Comparison of ENCODE assay signal across 12 mouse cellular contexts in genomic region chr4:33249716-33250230, GRCm38 (mm10). TPM values are rescaled to one million over a fixed set of nuclear protein-coding genes. Genes with fewer than 3 reads are reported as not detected.
A peak's percentile ranks its signal among the peaks of the same experiment; 100 is the strongest.
DNase-seq lines count a peak whose midpoint lies in the region; ATAC-seq lines count a peak whose summit lies in the region.
"Had no signal": no experiment of that assay in that cellular context is flagged by ENCODE, and none has a peak within 500 bp of the region (broad histone marks: within the 10 kb centered on the region; RNA-seq: fewer than 3 reads in every experiment).

No protein-coding gene starts in this region.

- WGBS in heart, embryonic 16.5 days, result 79% methylated on average over 1 of the region's 1 CpGs
- 54% methylated on average over 1 of the region's 1 CpGs for WGBS in midbrain, embryonic 14.5 days
- WGBS in midbrain, embryonic 16.5 days, result 45% methylated on average over 1 of the region's 1 CpGs
- 76% methylated on average over 1 of the region's 1 CpGs for WGBS in embryonic facial prominence, embryonic 10.5 days

- ATAC-seq in heart, embryonic 16.5 days (replicated peaks; ENCODE audit: extremely low read depth, insufficient read depth, low FRiP score), result no peak
- no peak for ATAC-seq in midbrain, embryonic 14.5 days (ENCODE audit: low FRiP score, low TSS enrichment)
- no peak for ATAC-seq in midbrain, embryonic 16.5 days

- H3K4me3 ChIP-seq in heart, embryonic 16.5 days (ENCODE audit: low read length), result no peak overlapping the region
- no peak overlapping the region for H3K4me3 ChIP-seq in midbrain, embryonic 14.5 days (replicated peaks; ENCODE audit: low read depth, low read length)
- H3K4me3 ChIP-seq in midbrain, embryonic 16.5 days (ENCODE audit: low read depth, low read length), result no peak overlapping the region
- no peak overlapping the region for H3K4me3 ChIP-seq in embryonic facial prominence, embryonic 10.5 days

- H3K9me3 ChIP-seq in heart, embryonic 16.5 days (replicated peaks; ENCODE audit: control insufficient read depth, low read length), result no peaks in the 10 kb centered on the region
- no peaks in the 10 kb centered on the region for H3K9me3 ChIP-seq in midbrain, embryonic 14.5 days (ENCODE audit: control insufficient read depth, low read length)
- H3K9me3 ChIP-seq in midbrain, embryonic 16.5 days (replicated peaks; ENCODE audit: control insufficient read depth, low read length, poor library complexity, severe bottlenecking), result no peaks in the 10 kb centered on the region
- no peaks in the 10 kb centered on the region for H3K9me3 ChIP-seq in embryonic facial prominence, embryonic 10.5 days

- no peak overlapping the region for H3K9ac ChIP-seq in heart, embryonic 16.5 days (ENCODE audit: low read length)
- no peak overlapping the region for H3K9ac ChIP-seq in midbrain, embryonic 14.5 days (replicated peaks; ENCODE audit: low read length)
- H3K9ac ChIP-seq in midbrain, embryonic 16.5 days (ENCODE audit: low read depth, low read length), result no peak overlapping the region

- no peak overlapping the region for H3K4me2 ChIP-seq in heart, embryonic 16.5 days (ENCODE audit: low read depth, low read length)
- H3K4me2 ChIP-seq in midbrain, embryonic 14.5 days (ENCODE audit: low read length), result no peak overlapping the region
- H3K4me2 ChIP-seq in midbrain, embryonic 16.5 days (ENCODE audit: low read length), result no peak overlapping the region

- peaks cover 13% of the 10 kb centered on the region for H3K36me3 ChIP-seq in heart, embryonic 16.5 days (ENCODE audit: control insufficient read depth, insufficient read depth)
- peaks cover 15% of the 10 kb centered on the region for H3K36me3 ChIP-seq in midbrain, embryonic 14.5 days (ENCODE audit: control insufficient read depth, insufficient read depth, low read length)
- H3K36me3 ChIP-seq in midbrain, embryonic 16.5 days (ENCODE audit: control insufficient read depth, insufficient read depth, low read length), result peaks cover 8% of the 10 kb centered on the region; the same call in 1 of the 2 replicates
- H3K36me3 ChIP-seq in embryonic facial prominence, embryonic 10.5 days (replicated peaks), result peaks cover 15% of the 10 kb centered on the region

- H3K27me3 ChIP-seq in heart, embryonic 16.5 days (ENCODE audit: control insufficient read depth, insufficient read depth, low read length), result no peaks in the 10 kb centered on the region
- H3K27me3 ChIP-seq in midbrain, embryonic 14.5 days (ENCODE audit: control insufficient read depth, insufficient read depth, low read length), result no peaks in the 10 kb centered on the region
- H3K27me3 ChIP-seq in midbrain, embryonic 16.5 days (ENCODE audit: control insufficient read depth, insufficient read depth, low read depth, low read length), result no peaks in the 10 kb centered on the region
- no peaks in the 10 kb centered on the region for H3K27me3 ChIP-seq in embryonic facial prominence, embryonic 10.5 days (replicated peaks; ENCODE audit: low read depth, poor library complexity, severe bottlenecking)

- 0 out of 2 replicates have a peak overlapping the region, but pooled peaks have one; percentile 10 for H3K27ac ChIP-seq in heart, embryonic 16.5 days (ENCODE audit: low read length)
- peak overlapping the region; percentile 99; the same call in 1 of the 2 replicates for H3K27ac ChIP-seq in midbrain, embryonic 14.5 days (replicated peaks; ENCODE audit: low read depth, low read length)
- no peak overlapping the region; the same call in 1 of the 2 replicates for H3K27ac ChIP-seq in midbrain, embryonic 16.5 days (ENCODE audit: low read length)
- peak overlapping the region; percentile 100 for H3K27ac ChIP-seq in embryonic facial prominence, embryonic 10.5 days (replicated peaks)

- peaks cover 22% of the 10 kb centered on the region for H3K4me1 ChIP-seq in heart, embryonic 16.5 days (ENCODE audit: control insufficient read depth, insufficient read depth, low read length)
- peaks cover 20% of the 10 kb centered on the region for H3K4me1 ChIP-seq in midbrain, embryonic 14.5 days (ENCODE audit: control insufficient read depth, insufficient read depth, low read length)
- H3K4me1 ChIP-seq in midbrain, embryonic 16.5 days (ENCODE audit: control insufficient read depth, insufficient read depth, low read length), result peaks cover 16% of the 10 kb centered on the region
- H3K4me1 ChIP-seq in embryonic facial prominence, embryonic 10.5 days, result peaks cover 23% of the 10 kb centered on the region

- no peak for DNase-seq in heart, adult 18-20 months
- DNase-seq in midbrain, embryonic 14.5 days, result no peak
- no peak for DNase-seq in embryonic facial prominence, embryonic 10.5 days (ENCODE audit: low spot score)
- DNase-seq in retina, postnatal 1 day, result peak; percentile 31
- no peak for DNase-seq in ovary, postnatal 36 days (ENCODE audit: low spot score)
- DNase-seq: adrenal gland, postnatal 25 days; cerebellum, adult 11 months; kidney, adult 18-20 months had no signal

RNA-seq across cellular contexts. Expression of gene Pnrc1, which starts 40.2 kb away (rescaled TPM):
- 77.8 and 86.2 TPM in 2 replicates for polyA plus RNA-seq in heart, embryonic 16.5 days (2015; fragmentation: Nextera tagmentation; extraction: Ambion mirVana)
- 100 to 1,000 TPM; 160 to 193 TPM for total RNA-seq in heart, adult 18-20 months (2021)
- 73.5 and 83.2 TPM in 2 replicates for polyA plus RNA-seq in midbrain, embryonic 14.5 days (2014; fragmentation: Nextera tagmentation; extraction: Ambion mirVana)
- polyA plus RNA-seq in midbrain, embryonic 16.5 days (2015; fragmentation: Nextera tagmentation; extraction: Ambion mirVana), result 48.7 and 53.2 TPM in 2 replicates
- polyA plus RNA-seq in embryonic facial prominence, embryonic 10.5 days (2016; fragmentation: Nextera tagmentation; extraction: Ambion mirVana), result 78.2 and 88.4 TPM in 2 replicates

RNA-seq across cellular contexts. Expression of gene Srsf12, which starts 41.0 kb away (rescaled TPM):
- 1.6 and 2.3 TPM in 2 replicates for polyA plus RNA-seq in heart, embryonic 16.5 days (2015; fragmentation: Nextera tagmentation; extraction: Ambion mirVana)
- not detected for total RNA-seq in heart, adult 18-20 months (2021)
- polyA plus RNA-seq in midbrain, embryonic 14.5 days (2014; fragmentation: Nextera tagmentation; extraction: Ambion mirVana), result 54.4 and 63.4 TPM in 2 replicates
- polyA plus RNA-seq in midbrain, embryonic 16.5 days (2015; fragmentation: Nextera tagmentation; extraction: Ambion mirVana), result 73.3 and 82.4 TPM in 2 replicates
- 3.3 and 5.8 TPM in 2 replicates for polyA plus RNA-seq in embryonic facial prominence, embryonic 10.5 days (2016; fragmentation: Nextera tagmentation; extraction: Ambion mirVana)
- total RNA-seq: heart, postnatal 25 days had no signal
- polyA plus RNA-seq: macrophage had no signal
